Mouse (Mus musculus) embryonic facial prominence, embryonic 13.5 days (tissue): ENCODE data around the gene Sema7a. TPM values are rescaled to one million over a fixed set of nuclear protein-coding genes. Genes with fewer than 3 reads are reported as not detected.

Experiments used
- ATAC-seq: fragments of 200-750 bp; cut with Nextera tagmentation; 2 replicates; pipeline ENCODE4 v1.8.0; 2017; ENCODE audit warnings: low read depth; ENCODE audit not compliant: insufficient number of reproducible peaks, insufficient read depth, low FRiP score, low TSS enrichment
- H3K27ac ChIP-seq: fragments of 300-500 bp; sonication (generic); 2 replicates; pipeline ENCODE4 v1.5.1; 2015; ENCODE audit warnings: moderate library complexity, mild to moderate bottlenecking, inconsistent platforms
- H3K27me3 ChIP-seq: fragments of 300-500 bp; sonication (generic); 2 replicates; pipeline ENCODE4 v1.6.1; 2015; ENCODE audit warnings: mild to moderate bottlenecking, inconsistent platforms
- H3K36me3 ChIP-seq: fragments of 300-500 bp; sonication (generic); 2 replicates; pipeline ENCODE4 v1.6.1; 2015; ENCODE audit warnings: mild to moderate bottlenecking, inconsistent platforms
- H3K4me1 ChIP-seq: fragments of 300-500 bp; sonication (generic); 2 replicates; pipeline ENCODE4 v1.6.1; 2015; ENCODE audit warnings: inconsistent platforms
- H3K4me2 ChIP-seq: fragments of 300-500 bp; sonication (generic); 2 replicates; pipeline ENCODE4 v1.6.1; 2015; ENCODE audit warnings: moderate library complexity, mild to moderate bottlenecking, inconsistent platforms
- H3K4me3 ChIP-seq: fragments of 300-500 bp; sonication (generic); 2 replicates; pipeline ENCODE4 v1.5.1; 2015; ENCODE audit warnings: mild to moderate bottlenecking, inconsistent platforms
- H3K9ac ChIP-seq: fragments of 300-500 bp; sonication (generic); 2 replicates; pipeline ENCODE4 v1.6.1; 2015; ENCODE audit warnings: mild to moderate bottlenecking, inconsistent platforms
- H3K9me3 ChIP-seq: fragments of 300-500 bp; sonication (generic); 2 replicates; pipeline ENCODE4 v1.6.1; 2016; ENCODE audit warnings: inconsistent platforms
- WGBS: fragments of 180-500 bp; shearing (Covaris S2); methylation state at CpG from one replicate; pipeline ENCODE4 v1.1.7; 2015; ENCODE audit warnings: mixed read lengths; 5-methylcytosine and 5-hydroxymethylcytosine counted together
- polyA plus RNA-seq: library from polyadenylated mRNA; unstranded; fragments of >200 nt; fragmentation: Nextera tagmentation; extraction: Ambion mirVana; gene quantifications from 2 replicates; pipeline ENCODE4 v1.2.1, GENCODE M21; 2015

The Sema7a gene
- polyA plus RNA-seq, 1 experiment from 2014 or later = 0.55 TPM

DNA sequence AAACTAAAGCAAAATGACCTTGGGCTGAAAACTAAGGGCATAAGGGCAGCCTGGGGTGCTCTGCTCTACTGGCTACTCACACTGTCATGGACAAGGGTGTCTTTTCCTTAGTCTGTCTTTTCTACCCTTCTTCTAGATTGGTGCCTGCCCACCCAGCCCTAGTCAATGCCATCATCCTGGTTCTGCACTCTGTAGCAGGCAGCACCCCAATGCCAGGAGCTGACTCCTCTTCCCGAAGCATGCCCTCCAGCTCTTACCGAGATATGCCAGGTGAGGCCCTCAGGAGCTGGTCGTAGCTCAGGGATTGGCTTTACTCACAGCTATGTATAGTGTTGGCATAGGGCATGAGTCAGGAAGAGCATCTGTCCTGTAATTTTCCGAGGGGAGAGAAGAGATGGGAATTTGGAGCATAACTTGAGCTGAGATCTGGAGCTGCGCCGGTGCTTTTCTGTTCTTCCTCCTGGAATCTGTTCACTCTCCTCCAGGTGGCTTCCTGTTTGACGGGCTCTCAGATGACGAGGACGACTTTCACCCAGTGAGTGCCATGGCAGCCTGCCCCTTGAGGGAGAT lies 18.3 kb upstream of the Sema7a start:
- Histone ChIP-seq H3K9ac (no peak overlapping the region), H3K27me3 (no peaks in the 10 kb centered on the region), H3K9me3 (no peaks in the 10 kb centered on the region), H3K4me1 (no peaks in the 10 kb centered on the region), H3K36me3 (peaks cover 84% of the 10 kb centered on the region), H3K4me2 (no peak overlapping the region), H3K4me3 (no peak overlapping the region), H3K27ac (no peak overlapping the region)
- no peak for ATAC-seq
- WGBS = 91% methylated on average over 9 of the region's 9 CpGs

DNA sequence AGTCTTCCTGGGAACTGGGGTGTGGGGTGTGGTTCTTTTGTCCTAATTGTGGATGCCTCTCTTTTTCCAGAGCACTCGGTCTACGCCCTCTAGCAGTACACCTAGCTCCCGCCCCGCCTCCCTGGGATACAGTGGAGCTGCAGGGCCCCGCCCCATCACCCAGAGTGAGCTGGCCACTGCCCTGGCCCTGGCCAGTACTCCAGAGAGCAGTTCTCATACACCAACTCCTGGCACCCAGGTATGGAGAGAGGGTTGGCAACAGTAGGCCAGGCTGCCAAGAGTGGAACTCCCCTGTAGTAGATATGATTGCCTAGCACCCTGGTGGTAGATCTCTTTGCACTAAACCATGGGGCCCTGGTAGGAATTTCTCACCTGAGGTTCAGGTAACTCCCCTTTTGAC lies 17.5 kb upstream of the Sema7a start:
- no peaks in the 10 kb centered on the region for H3K9me3 ChIP-seq
- ATAC-seq = peak; percentile 26; the same call in 1 of the 2 replicates
- no peak overlapping the region for H3K9ac ChIP-seq
- no peaks in the 10 kb centered on the region for H3K4me1 ChIP-seq
- no peak overlapping the region for H3K4me2 ChIP-seq
- no peaks in the 10 kb centered on the region for H3K27me3 ChIP-seq
- peaks cover 90% of the 10 kb centered on the region for H3K36me3 ChIP-seq
- no peak overlapping the region for H3K4me3 ChIP-seq
- WGBS = 87% methylated on average over 5 of the region's 5 CpGs
- H3K27ac ChIP-seq = no peak overlapping the region

DNA sequence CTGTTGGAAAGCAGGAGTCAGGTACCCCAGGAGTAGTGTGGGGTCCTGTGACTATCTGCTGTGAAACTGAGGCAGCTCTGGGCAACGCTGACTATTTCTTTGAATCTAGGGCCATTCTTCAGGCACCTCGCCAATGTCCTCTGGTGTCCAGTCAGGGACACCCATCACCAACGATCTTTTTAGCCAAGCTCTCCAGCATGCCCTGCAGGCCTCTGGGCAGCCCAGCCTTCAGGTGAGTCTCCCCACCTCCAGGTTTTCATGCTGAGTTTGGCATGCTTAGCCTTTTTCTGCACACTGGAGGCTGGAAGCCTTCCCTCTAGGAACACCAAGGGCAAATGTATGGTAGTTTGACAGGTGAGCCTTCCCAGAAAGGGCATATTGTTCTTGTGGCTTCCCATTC lies 16.9 kb upstream of the Sema7a start:
- Histone ChIP-seq H3K27ac (no peak overlapping the region), H3K27me3 (no peaks in the 10 kb centered on the region), H3K4me3 (no peak overlapping the region), H3K9me3 (no peaks in the 10 kb centered on the region), H3K9ac (no peak overlapping the region), H3K4me1 (no peaks in the 10 kb centered on the region), H3K36me3 (peaks cover 90% of the 10 kb centered on the region), H3K4me2 (no peak overlapping the region)
- no peak for ATAC-seq
- 90% methylated on average over 3 of the region's 3 CpGs for WGBS

DNA sequence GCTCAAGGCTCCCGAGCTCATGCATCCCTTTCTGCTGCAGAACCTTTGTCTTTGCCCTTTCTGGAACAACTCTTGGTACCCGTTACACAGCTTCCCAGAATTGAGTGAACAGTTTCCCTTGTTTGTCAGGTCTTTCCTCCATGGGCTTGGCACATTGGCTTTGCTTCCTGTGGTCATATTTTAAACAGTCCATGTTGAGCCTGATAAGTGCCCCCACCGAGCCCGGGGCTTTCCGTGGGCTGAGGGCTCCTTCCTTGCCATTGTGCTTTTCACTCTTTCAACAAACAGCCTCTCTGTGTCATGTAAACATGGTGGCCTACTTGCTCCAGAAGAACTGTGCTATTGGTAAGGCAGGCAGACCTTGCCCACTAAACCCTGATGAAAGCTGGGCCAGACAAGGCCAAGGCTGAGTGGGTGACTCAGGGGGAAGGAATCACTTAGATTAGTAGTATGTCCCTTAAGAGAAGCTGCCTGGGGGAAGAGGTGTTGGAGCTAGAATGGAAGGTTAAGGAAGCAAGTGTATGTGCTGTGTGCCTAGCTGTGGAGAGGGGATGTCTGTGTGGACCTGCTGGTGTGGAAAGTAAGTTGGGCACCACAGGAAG lies 8.6 kb upstream of the Sema7a start:
- 85% methylated on average over 5 of the region's 5 CpGs for WGBS
- Histone ChIP-seq H3K9ac (no peak overlapping the region), H3K4me1 (no peaks in the 10 kb centered on the region; the same call in 1 of the 2 replicates), H3K27ac (no peak overlapping the region), H3K4me3 (no peak overlapping the region), H3K36me3 (peaks cover 42% of the 10 kb centered on the region), H3K27me3 (no peaks in the 10 kb centered on the region), H3K4me2 (no peak overlapping the region), H3K9me3 (no peaks in the 10 kb centered on the region)
- ATAC-seq = no peak

DNA sequence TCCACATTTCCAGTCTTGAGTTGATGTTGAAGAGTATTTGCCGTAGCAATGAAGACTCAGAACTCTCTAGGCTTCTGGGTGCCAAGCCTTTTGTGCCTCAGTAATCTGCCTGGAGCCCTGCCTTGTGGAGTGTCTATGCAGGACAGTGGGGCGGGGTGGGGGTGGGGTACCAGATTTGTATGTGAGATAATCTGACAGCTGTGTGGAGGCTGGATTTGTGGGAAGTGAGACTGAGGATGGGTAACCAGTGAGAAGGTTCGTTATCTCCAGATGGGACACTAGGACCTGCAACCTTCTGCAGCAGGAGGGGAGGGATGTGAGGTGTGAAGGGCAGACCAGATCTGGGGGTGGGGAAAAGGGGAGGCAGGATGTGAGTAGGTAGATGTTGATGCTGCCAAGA lies 7.7 kb upstream of the Sema7a start:
- WGBS = 71% methylated on average over 3 of the region's 3 CpGs
- no peak for ATAC-seq
- H3K4me3 ChIP-seq = no peak overlapping the region
- H3K9ac ChIP-seq = no peak overlapping the region
- peaks cover 34% of the 10 kb centered on the region for H3K36me3 ChIP-seq
- H3K4me1 ChIP-seq = no peaks in the 10 kb centered on the region; the same call in 1 of the 2 replicates
- H3K27me3 ChIP-seq = peaks cover 7% of the 10 kb centered on the region
- no peak overlapping the region for H3K4me2 ChIP-seq
- H3K27ac ChIP-seq = no peak overlapping the region
- H3K9me3 ChIP-seq = no peaks in the 10 kb centered on the region

DNA sequence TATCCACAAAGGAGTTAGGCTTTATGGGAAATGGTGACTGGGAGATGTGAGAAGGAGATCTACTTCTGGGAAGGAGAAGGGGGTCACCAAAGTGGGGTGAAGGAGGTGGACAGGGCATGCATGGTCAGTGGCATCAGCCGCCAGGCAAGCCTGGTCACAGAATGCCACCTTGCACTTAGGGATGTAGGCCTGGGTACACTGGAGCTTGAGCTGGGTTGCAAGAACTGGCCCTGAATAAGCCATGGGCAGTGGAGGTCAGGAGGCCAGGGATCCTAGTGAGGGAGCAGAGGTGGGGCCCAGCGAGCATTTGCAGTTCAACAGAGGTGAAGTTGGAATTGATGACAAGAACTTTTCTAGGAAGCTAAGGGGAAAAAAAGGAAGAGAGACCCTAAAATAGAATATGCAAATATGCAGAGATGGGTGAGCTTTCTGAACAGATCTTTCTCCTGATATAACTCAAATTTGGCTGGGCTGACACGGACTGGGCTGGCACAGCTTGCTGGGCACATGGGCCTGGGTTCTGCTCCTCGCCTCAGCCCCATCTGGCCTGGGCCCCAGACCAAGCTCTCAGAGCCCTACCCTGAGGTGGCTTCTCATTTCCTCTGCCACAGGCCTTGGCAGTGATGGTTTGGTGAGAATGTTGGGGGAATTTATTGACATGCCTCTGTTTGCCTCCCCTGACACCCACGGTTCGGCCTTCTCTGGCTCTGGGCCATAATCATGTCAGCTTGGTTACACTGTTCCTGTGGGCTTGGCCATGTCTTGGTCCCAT lies 6.9 kb upstream of the Sema7a start:
- H3K27ac ChIP-seq = no peak overlapping the region
- H3K9ac ChIP-seq = no peak overlapping the region
- no peak for ATAC-seq
- H3K4me3 ChIP-seq = no peak overlapping the region
- no peaks in the 10 kb centered on the region for H3K9me3 ChIP-seq
- peaks cover 26% of the 10 kb centered on the region for H3K36me3 ChIP-seq
- peaks cover 6% of the 10 kb centered on the region; the same call in 1 of the 2 replicates for H3K4me1 ChIP-seq
- H3K27me3 ChIP-seq = peaks cover 12% of the 10 kb centered on the region
- 73% methylated on average over 6 of the region's 6 CpGs for WGBS
- no peak overlapping the region for H3K4me2 ChIP-seq

DNA sequence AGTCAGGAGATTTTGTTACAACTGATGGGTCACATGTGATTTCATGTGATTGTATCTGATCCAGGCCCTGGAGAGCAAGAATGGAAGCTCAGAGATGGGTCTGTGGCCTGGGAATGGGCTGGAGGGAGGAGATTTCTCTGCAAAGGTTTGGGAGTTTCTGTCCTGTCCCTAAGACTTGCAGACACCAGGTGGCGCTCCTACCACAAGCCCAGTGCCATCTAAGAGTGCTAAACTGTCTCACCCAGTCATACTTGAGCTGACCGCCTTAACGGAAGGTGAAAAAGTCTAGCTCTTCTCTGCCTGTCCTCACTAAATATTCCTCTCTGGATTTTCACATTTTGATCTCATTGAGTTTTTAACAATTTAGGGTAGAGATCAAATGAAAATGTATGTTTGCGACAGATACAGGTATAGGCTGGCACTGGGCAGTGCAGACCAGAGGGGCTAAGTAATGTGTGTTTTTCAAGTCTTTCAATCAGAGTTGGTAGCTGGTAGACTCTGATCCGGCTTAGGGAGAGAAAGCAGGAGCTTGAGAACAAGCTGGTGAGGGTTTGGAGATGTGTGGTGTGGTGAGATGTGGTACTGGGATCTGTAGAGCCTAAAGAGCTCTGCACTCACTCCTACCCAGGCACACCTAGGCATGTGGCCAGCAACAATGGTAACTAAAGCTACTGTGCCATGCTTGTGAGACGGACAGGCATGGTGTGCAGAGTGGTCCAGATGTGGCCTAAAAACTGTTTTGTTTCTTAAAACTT lies 4.1 kb upstream of the Sema7a start:
- H3K36me3 ChIP-seq = no peaks in the 10 kb centered on the region
- 30% methylated on average over 6 of the region's 6 CpGs for WGBS
- no peak for ATAC-seq
- peaks cover 40% of the 10 kb centered on the region for H3K27me3 ChIP-seq
- H3K9me3 ChIP-seq = no peaks in the 10 kb centered on the region
- no peak overlapping the region for H3K27ac ChIP-seq
- no peak overlapping the region for H3K9ac ChIP-seq
- H3K4me1 ChIP-seq = peaks cover 19% of the 10 kb centered on the region
- H3K4me3 ChIP-seq = no peak overlapping the region
- H3K4me2 ChIP-seq = no peak overlapping the region

DNA sequence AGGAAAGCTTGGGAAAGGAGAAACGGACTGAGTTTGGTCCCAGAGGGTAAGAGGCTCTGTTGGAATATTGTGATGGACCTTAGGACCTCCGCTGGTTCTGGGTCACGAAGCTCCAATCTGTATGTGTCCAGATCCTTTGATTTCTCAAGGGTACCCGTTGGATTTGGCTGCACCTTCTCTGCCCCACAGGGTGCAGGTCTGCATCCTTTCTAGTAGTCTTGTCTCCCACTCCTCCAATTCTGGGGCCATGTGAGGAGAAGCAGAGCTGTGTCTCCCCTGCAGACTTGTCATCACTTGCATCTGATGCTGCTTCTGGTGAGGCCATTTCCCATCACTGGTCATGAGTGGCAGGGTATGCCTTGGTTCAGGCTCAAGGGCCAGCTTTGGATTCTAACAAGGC lies 2.7 kb upstream of the Sema7a start:
- Histone ChIP-seq H3K27me3 (peaks cover 53% of the 10 kb centered on the region), H3K9me3 (no peaks in the 10 kb centered on the region)
- WGBS = 79% methylated on average over 4 of the region's 4 CpGs

DNA sequence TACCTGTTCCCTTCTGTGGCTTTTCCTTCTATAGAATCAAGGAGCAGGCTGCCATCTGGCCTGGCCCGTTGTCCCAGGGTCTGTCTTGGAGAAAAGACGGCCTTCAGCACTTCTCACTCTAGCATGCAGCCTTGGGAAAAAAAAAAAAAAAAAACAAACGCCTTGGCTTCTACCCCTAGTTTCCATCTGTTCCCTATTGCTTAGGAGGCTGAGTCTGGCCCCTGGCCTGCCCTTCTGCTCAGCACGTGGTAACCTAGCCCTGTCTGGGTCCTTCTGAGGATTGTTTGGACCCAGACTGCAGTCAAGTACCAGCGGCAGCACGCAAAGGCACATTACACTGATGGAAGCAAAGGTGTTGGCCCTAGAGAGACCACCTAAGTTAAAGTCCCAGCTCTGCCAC lies 2.3 kb upstream of the Sema7a start:
- peaks cover 24% of the 10 kb centered on the region for H3K4me1 ChIP-seq
- ATAC-seq = no peak
- H3K4me2 ChIP-seq = no peak overlapping the region
- no peak overlapping the region for H3K27ac ChIP-seq
- no peaks in the 10 kb centered on the region for H3K36me3 ChIP-seq
- peaks cover 58% of the 10 kb centered on the region for H3K27me3 ChIP-seq
- no peak overlapping the region for H3K4me3 ChIP-seq
- H3K9ac ChIP-seq = no peak overlapping the region
- H3K9me3 ChIP-seq = no peaks in the 10 kb centered on the region
- 31% methylated on average over 6 of the region's 6 CpGs for WGBS

More for the DNA sequence above, 2.7 kb upstream of the Sema7a start:
- no peak for ATAC-seq
- Histone ChIP-seq H3K36me3 (no peaks in the 10 kb centered on the region), H3K4me1 (peaks cover 24% of the 10 kb centered on the region), H3K4me2 (no peak overlapping the region), H3K27ac (no peak overlapping the region), H3K9ac (no peak overlapping the region), H3K4me3 (no peak overlapping the region)

DNA sequence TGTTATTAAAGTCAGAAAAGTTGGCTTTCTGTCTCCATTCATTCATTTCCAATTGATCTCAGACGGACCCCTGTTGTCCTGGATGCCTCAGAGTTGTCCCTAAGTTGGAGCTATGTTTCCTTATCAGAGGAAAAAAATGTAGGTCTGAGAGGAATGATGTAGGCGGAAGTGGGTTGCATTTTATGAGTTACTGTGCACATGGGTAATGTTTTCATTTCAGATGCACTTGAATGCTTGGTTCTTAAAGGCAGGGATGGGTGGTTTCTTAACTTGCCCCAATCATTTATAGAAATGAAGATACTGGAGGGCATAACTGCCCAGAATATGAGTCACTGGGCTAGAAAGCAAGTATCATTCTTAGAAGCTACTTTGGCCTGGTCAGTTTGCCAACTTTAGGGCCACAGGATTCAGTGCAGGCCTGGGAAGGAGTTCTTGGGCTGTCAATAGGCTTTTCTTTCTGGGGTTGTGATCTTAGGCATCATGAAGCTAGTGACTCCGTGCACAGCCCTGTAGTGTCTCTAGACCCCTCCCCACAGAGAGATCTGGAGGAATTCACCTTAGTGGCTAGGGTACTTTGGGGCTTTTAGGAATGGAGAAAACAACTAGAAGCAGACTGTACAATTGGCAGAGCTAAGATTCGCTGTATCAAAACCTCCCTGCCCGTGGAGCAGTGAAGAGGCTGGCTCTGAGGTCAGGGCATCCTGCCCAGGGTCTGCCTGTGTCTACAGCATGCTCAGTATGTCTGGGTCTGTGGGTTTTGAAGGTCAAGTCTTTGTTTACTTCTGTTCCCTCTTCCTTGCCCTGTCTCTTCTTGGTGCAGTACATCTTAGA lies 1.5 kb upstream of the Sema7a start:
- H3K9ac ChIP-seq = no peak overlapping the region
- no peak overlapping the region for H3K27ac ChIP-seq
- peaks cover 65% of the 10 kb centered on the region for H3K27me3 ChIP-seq
- H3K36me3 ChIP-seq = no peaks in the 10 kb centered on the region
- H3K4me3 ChIP-seq = no peak overlapping the region
- no peak for ATAC-seq
- H3K9me3 ChIP-seq = no peaks in the 10 kb centered on the region
- 72% methylated on average over 5 of the region's 5 CpGs for WGBS
- H3K4me2 ChIP-seq = no peak overlapping the region
- peaks cover 24% of the 10 kb centered on the region for H3K4me1 ChIP-seq

DNA sequence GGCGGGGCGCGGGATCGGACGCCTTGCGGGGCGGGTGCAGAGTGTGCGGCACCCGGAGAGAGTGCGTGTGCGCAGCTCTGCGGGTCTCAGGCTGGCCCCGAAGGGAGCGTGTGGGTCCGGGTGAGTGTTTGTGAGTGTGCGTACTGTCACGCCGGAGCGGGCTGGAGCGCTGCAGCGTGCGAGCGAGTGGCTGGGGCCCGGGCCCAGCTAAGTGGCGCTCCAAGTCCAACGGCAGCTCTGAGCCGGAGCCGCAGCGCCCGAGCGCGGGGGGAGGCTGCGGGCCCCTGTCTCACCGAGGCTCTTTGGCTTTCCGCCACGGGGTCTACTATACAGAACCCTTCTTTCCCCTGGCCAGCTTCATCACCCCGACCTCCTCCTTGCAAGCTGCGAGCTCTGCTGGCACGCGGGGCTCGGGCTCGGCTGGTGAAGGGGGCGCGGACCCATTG lies 460 bp downstream of the Sema7a start:
- Histone ChIP-seq H3K36me3 (no peaks in the 10 kb centered on the region), H3K4me1 (peaks cover 24% of the 10 kb centered on the region), H3K4me2 (peak overlapping the region; percentile 98), H3K9ac (peak overlapping the region; percentile 76), H3K9me3 (no peaks in the 10 kb centered on the region), H3K4me3 (peak overlapping the region; percentile 69), H3K27ac (no peak overlapping the region; the same call in 1 of the 2 replicates), H3K27me3 (peaks cover 76% of the 10 kb centered on the region)
- ATAC-seq = 0 out of 2 replicates have a peak, but pooled peaks have one; percentile 7
- 1% methylated on average over 44 of the region's 44 CpGs for WGBS
